Mouse (Mus musculus) lung, postnatal 14 days (tissue): ENCODE measurements around the gene Klhl20.
"Not testable (repeated sequence)": the region's sequence is repeated elsewhere in the genome, so short reads cannot be mapped to it uniquely, and the experiment has no call there.

Experiments
- DNase-seq: peaks from one replicate; pipeline ENCODE4 v3.0.0; 2021

Gene Klhl20

DNA sequence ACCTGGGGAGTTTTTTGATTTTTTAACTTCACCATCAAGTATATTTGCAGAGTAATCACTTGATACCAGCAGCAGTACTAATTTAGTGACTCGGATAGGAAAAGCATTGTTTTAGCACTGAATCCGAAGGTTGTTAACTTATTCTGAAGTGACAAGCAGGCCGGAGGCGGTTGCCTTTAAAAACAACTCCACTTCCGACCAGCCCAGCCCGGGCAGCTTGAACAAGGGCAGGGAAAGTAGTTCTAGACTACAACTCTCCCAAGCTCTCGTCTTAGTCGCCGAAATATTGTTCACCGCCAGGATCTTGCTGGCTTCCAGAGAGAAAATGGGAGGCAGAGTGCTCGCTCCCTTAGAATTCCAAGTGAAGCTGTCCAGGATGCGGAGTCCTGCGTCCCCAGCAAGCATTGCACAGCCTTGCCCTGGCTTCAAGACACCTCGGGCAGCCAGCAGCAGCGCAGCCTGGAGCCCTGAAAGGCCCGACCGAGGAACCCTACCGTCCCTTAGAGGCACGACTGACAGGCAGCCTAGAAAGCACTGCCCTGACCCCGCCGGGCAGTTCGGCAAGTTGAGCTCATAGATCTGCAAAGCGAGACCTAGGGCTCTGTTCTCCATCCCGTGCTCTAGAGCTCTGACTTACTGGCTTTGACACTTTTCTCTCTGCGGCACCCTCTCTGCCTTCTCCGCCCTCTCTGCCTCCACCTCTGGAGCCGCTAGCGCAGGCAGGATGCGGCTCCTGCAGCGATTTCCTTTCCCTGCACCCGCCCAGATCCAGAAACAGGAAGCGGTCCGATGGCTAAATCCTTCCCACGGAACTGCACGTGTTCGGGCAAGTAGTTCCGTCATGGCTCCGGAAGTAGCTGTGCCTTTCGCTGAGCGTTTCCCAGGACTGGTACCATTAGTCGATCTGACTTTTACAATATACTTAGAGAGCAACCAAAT is at the start of gene Klhl20:
Gene Klhl20 (minus strand): TSS at position 786 of the 939 bp plus-strand sequence.
- DNase-seq, result peak; percentile 96

DNA sequence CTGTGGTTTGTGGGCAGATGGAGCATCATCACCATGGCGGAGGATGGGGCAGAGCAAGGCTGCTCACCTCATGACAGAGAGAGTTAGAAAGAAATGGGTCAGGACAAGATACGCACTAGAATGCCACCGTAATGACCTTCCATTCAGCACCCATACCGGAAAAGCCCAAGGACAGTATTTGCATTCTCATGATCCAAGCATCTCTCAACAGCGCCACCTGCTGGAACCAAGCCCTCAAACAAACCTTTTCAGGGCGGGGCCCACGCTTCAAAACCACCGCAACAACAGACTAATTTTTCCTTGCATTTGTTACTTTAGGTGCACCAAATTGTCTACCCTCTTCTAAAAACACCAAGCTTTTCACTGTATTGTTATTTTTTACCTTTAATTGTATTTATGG is 49.4 kb upstream of the Klhl20 start:
- peak; percentile 66 for DNase-seq

GRCm38 (mm10) chr1:161170651-161171050 is 39.3 kb upstream of the Klhl20 start:
- DNase-seq, result peak; percentile 75

DNA sequence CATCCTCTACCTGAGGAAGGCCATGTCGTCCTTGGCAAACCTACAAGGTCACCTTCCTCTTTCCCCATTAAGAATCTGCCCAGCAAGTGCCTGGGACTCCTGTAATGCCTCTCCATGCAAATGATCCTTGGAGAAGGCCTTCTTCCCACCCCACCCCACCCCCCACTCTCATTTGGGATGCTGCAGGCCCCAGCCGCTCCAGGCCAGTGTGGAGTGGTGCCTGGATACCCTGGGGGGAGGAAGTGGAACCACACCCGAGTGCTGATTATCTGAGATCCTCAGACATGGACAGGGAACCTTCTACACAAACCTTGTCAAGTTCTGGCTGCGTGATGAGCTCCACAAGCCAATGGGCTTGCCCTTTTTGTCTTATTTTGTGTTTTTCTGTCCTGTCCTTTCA is 29.0 kb upstream of the Klhl20 start:
- DNase-seq, result no peak

GRCm38 (mm10) chr1:161159214-161159613 is 27.9 kb upstream of the Klhl20 start, which contains the start of gene Tex50:
Gene Tex50, minus strand, starts transcription at chr1:161159314.
- no peak for DNase-seq

DNA sequence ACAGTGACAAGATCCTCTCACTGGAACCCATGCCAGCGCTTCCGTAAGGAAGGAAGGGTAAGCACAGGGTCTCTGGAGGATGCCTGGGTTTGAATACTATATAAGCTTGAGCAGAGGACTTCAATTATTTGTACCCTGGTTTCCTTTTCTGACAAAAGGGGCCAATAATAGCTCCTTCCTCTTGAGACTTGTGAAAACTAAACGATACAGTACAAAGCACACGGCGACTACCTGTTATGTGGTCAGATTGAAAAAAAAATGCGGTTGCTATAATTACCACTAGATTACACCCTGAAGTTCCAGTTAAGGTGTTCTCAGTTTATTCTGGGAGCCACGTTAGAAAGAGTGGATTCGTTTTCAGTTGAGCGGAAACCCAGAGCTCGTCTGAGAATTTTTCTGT is 25.2 kb upstream of the Klhl20 start:
- no peak for DNase-seq

DNA sequence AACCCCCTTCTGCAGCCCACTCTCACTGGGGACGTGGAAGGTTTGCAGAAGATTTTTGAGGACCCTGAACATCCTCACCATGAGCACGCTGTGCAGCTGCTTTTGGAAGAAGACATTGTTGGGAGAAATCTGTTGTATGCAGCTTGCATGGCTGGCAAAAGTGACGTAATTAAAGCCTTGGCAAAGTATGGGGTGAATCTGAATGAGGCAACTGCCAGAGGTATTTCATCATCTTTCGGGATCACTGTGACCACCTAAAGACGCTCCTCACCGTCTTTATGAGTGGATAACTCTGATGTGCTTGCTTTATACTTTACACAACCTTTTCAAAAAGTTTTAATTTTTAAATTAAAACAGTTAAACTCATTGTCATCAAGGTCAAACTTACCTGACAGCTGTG is 19.8 kb upstream of the Klhl20 start:
- DNase-seq, result no peak

GRCm38 (mm10) chr1:161147888-161148287 is 16.6 kb upstream of the Klhl20 start:
- DNase-seq, result no peak

DNA sequence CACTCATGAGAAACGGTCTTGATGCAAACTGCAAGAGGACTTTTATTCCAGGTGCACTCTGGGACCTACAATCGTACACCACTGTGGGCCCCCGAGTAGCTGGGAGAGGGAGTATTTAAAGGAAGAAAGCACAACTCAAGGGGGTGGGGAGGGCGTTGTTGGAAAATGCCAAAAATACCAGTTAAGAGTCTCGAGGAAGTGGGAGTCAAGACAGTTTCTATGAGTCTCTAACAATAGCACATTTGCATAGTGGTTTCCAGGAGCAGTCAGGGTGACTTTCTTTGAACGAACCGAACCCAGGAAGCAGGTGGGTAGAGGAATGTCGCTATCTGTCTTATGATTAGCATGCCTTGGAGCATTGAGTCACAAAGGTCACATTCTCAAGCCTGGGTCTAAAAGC is 14.3 kb upstream of the Klhl20 start:
- DNase-seq, result not testable (repeated sequence)

- no peak for DNase-seq
Observed at GRCm38 (mm10) chr1:161143216-161143615, 11.9 kb upstream of the Klhl20 start.

- peak; percentile 9 for DNase-seq
Observed at GRCm38 (mm10) chr1:161142531-161143159, 11.3 kb upstream of the Klhl20 start, which contains the start of gene Ankrd45. Gene Ankrd45, plus strand, starts transcription at chr1:161142691.

DNA sequence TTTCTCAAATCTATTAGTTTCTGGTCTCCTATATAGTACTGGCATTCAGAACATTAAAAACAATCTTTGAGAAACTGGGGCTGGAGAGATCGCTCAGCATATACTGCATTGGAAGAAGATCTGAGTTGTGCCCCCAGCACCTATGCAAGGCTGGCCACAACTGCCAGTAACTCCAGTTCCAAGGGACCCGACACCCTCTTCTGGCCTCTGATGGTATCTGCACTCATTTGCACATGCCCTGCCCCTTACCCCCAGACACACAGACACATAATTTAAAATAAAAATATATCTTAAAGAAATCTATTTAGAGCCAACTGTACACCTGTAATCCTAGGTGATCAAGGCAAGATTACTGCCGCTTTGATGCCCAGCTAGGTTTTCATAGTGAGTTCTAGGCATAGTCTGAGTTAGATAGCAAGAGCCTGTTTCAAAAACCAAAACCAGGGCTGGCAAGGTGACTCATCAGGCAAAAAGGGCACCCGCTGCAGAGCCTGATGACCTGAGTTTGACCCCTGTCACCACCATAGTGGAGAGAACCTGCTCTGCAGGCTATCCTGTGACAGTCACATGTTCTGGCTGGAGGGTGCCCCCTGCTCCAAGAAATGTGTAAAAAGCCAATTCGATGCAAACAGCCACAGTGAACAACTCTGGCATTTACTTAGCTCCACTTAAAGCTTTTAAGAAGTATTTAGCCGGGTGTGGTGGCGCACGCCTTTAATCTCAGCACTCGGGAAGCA is 8.9 kb upstream of the Klhl20 start:
- DNase-seq, result no peak

- DNase-seq, result no peak
Observed at GRCm38 (mm10) chr1:161139496-161139895, 8.2 kb upstream of the Klhl20 start.

- no peak for DNase-seq
Observed at GRCm38 (mm10) chr1:161126461-161126860, 4.8 kb downstream of the Klhl20 start.

DNA sequence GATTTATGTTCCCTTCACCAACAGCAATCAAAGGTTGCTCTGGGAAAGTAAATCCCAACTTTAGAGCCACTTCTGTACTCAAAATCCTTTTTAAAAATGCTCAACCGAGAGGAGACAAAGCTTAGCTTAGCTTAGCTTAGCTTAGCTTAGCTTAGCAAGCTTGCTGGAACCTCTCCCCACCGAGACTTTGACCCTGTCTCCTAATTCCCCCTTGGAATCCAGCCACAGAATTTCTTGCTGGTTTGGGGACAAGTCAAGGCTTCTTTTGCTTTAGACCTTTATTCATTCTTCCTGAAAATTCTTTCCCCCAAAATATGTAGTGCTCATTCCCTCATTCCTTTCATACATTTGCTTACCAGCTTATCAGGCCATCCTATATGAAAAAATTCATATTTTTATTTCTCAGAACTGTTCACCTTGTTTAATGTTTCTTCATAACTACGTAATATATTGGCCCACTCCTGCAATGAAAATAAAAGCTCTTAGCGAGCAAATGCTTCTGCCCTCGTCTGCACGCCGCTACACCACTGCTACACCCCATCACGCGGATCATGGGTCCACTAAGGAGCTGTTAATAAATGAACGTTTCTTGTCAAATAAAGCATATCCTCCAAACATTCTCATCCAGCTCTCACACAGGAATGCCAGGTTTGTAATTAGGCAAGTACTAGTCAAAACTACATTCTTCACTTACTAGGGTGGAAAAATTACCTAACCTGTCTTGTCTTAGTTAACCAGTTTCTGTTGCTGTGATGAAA is 8.5 kb downstream of the Klhl20 start:
- no peak for DNase-seq

DNA sequence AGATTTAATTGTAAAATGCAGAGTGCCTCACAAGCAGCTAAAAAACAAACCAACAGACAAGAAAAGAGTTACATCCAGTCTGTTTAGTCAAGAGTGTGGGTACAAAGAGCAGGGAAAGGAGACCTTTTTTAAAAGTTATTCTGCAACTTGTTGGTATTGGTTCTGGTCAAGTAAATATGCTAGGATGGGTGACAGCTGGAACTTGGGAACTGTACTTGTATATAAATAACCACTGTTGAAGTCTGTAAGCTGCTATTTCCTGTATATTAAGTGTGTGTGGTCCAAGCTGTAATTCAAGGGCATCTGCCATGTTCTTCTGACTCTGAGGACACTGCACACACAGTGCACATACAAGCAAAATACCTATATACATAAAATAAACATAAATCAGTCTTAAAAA is 16.7 kb downstream of the Klhl20 start:
- DNase-seq, result no peak

GRCm38 (mm10) chr1:161109216-161109615 is 22.1 kb downstream of the Klhl20 start:
- no peak for DNase-seq

- no peak for DNase-seq
Observed at GRCm38 (mm10) chr1:161103842-161104241, 27.5 kb downstream of the Klhl20 start.

- DNase-seq, result no peak
Observed at GRCm38 (mm10) chr1:161099721-161100405, 31.4 kb downstream of the Klhl20 start.

- DNase-seq, result no peak
Observed at GRCm38 (mm10) chr1:161077243-161077642, 54.1 kb downstream of the Klhl20 start.

DNA sequence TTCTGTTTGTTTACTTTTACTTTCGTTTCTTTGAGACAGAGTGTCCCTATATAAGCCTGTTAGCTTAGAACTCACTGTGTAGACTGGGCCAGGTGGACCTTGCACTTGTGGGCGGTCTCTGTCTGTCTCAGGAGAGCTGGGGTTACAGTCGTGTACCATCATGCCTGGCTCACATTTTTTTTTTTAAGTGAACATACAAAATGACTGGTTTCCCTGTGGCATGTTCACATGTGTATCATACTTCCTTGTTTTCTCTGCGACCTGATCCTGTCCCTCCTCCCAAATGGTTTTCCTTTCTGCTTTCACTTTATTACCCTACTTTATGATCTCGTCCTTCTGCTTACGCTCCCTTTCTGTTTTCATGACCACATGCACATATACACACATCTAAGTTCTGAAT is 55.1 kb downstream of the Klhl20 start:
- DNase-seq, result no peak

DNA sequence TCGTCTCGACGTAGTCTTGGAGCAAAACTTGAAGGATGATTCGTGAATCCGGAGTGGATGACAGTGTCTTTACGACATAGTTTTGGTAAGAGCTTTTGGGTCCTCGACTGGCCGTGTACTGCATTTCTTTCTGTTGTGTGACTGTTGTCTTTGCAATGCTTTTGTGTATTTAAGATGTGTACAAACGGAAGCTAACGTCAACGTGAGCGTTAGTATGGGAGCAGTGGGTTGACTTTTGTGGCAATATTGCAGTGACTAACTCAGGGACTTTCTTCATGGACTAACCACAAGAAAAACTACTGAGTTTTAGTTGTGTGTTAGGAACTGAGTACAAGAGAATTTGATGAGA is 60.1 kb downstream of the Klhl20 start:
- DNase-seq, result peak; percentile 1
